Mouse (Mus musculus) cortical plate, adult 2 months (tissue): ENCODE data around the gene Ttc38.

Source experiments
- CTCF ChIP-seq: fragments of 200-500 bp; IDR thresholded peaks from 2 replicates; pipeline ENCODE4 v1.5.1; 2011; ENCODE audit warnings: mild to moderate bottlenecking, control low read depth, low read length; ENCODE audit not compliant: insufficient read depth; ENCODE audit errors: extremely low read depth
- POLR2A ChIP-seq: fragments of 200-500 bp; IDR thresholded peaks from 2 replicates; pipeline ENCODE4 v1.6.1; 2011; ENCODE audit warnings: mild to moderate bottlenecking, low read length, control low read depth; ENCODE audit not compliant: insufficient read depth; ENCODE audit errors: extremely low read depth

- TF ChIP-seq CTCF (no peak), POLR2A (no peak)
Observed at GRCm38 (mm10) chr15:85841796-85842360, 9.8 kb downstream of the Ttc38 start.
